Mouse (Mus musculus): ENCODE results near the gene Ppp1r3f. TPM values are rescaled to one million over a fixed set of nuclear protein-coding genes. Genes with fewer than 3 reads are reported as not detected.
A peak's percentile ranks its signal among the peaks of the same experiment; 100 is the strongest.

Ppp1r3f gene
- 1.4 and 2.2 TPM in 2 replicates for polyA plus RNA-seq (2016; fragmentation: Nextera tagmentation; extraction: Ambion mirVana)

- Histone ChIP-seq H3K9me3 (peaks cover 13% of the 10 kb centered on the region; the same call in 1 of the 2 replicates), H3K4me1 (peaks cover 19% of the 10 kb centered on the region), H3K36me3 (replicated peaks) (no peaks in the 10 kb centered on the region), H3K27ac (replicated peaks) (peak within 1 kb of the TSS; percentile 95), H3K27me3 (replicated peaks; ENCODE audit: low read depth, poor library complexity, severe bottlenecking) (no peaks in the 10 kb centered on the region), H3K4me3 (peak within 1 kb of the TSS; percentile 68)
- peak; percentile 93 for DNase-seq (ENCODE audit: low spot score)
- 29% methylated on average over 65 of the region's 65 CpGs for WGBS
Observed at GRCm38 (mm10) chrX:7574087-7574884, at the start of gene Ppp1r3f. Ppp1r3f (minus strand) TSS chrX:7574283.

GRCm38 (mm10) chrX:7617889-7618551 is 43.9 kb upstream of the Ppp1r3f start:
- Histone ChIP-seq H3K36me3 (replicated peaks) (no peaks in the 10 kb centered on the region), H3K9me3 (no peaks in the 10 kb centered on the region), H3K27me3 (replicated peaks; ENCODE audit: low read depth, poor library complexity, severe bottlenecking) (no peaks in the 10 kb centered on the region), H3K4me1 (no peaks in the 10 kb centered on the region), H3K27ac (replicated peaks) (no peak overlapping the region), H3K4me3 (no peak overlapping the region)
- WGBS = 84% methylated on average over 12 of the region's 12 CpGs
- DNase-seq (ENCODE audit: low spot score) = no peak

GRCm38 (mm10) chrX:7610536-7611258 is 36.6 kb upstream of the Ppp1r3f start:
- WGBS = 20% methylated on average over 26 of the region's 26 CpGs
- no peaks in the 10 kb centered on the region for H3K36me3 ChIP-seq (replicated peaks)
- H3K4me1 ChIP-seq = no peaks in the 10 kb centered on the region
- H3K27ac ChIP-seq (replicated peaks) = no peak overlapping the region
- no peaks in the 10 kb centered on the region for H3K9me3 ChIP-seq
- peak overlapping the region; percentile 54 for H3K4me3 ChIP-seq
- DNase-seq (ENCODE audit: low spot score) = peak; percentile 15
- H3K27me3 ChIP-seq (replicated peaks; ENCODE audit: low read depth, poor library complexity, severe bottlenecking) = peaks cover 29% of the 10 kb centered on the region

GRCm38 (mm10) chrX:7610035-7610434 is 36.0 kb upstream of the Ppp1r3f start:
- peak overlapping the region; percentile 54 for H3K4me3 ChIP-seq
- H3K4me1 ChIP-seq = no peaks in the 10 kb centered on the region
- H3K9me3 ChIP-seq = no peaks in the 10 kb centered on the region
- no peak overlapping the region for H3K27ac ChIP-seq (replicated peaks)
- no peaks in the 10 kb centered on the region for H3K36me3 ChIP-seq (replicated peaks)
- H3K27me3 ChIP-seq (replicated peaks; ENCODE audit: low read depth, poor library complexity, severe bottlenecking) = peaks cover 29% of the 10 kb centered on the region
- DNase-seq (ENCODE audit: low spot score) = no peak
- 22% methylated on average over 21 of the region's 21 CpGs for WGBS

GRCm38 (mm10) chrX:7606783-7607182 is 32.7 kb upstream of the Ppp1r3f start, which contains the start of gene Cacna1f:
Cacna1f (plus strand) TSS chrX:7607083.
- 70% methylated on average over 6 of the region's 6 CpGs for WGBS
- peaks cover 29% of the 10 kb centered on the region for H3K27me3 ChIP-seq (replicated peaks; ENCODE audit: low read depth, poor library complexity, severe bottlenecking)
- DNase-seq (ENCODE audit: low spot score) = no peak

GRCm38 (mm10) chrX:7605575-7605941 is 31.5 kb upstream of the Ppp1r3f start:
- peaks cover 3% of the 10 kb centered on the region; the same call in 1 of the 2 replicates for H3K4me1 ChIP-seq
- 49% methylated on average over 8 of the region's 8 CpGs for WGBS
- no peak overlapping the region for H3K4me3 ChIP-seq
- H3K27ac ChIP-seq (replicated peaks) = no peak overlapping the region
- DNase-seq (ENCODE audit: low spot score) = no peak
- H3K36me3 ChIP-seq (replicated peaks) = 0 out of 2 replicates have a peak, but pooled peaks cover 3% of the 10 kb centered on the region
- peaks cover 17% of the 10 kb centered on the region for H3K27me3 ChIP-seq (replicated peaks; ENCODE audit: low read depth, poor library complexity, severe bottlenecking)
- H3K9me3 ChIP-seq = no peaks in the 10 kb centered on the region

More at GRCm38 (mm10) chrX:7606783-7607182, 32.7 kb upstream of the Ppp1r3f start, which contains the start of gene Cacna1f:
- Histone ChIP-seq H3K27ac (replicated peaks) (no peak within 1 kb of the TSS), H3K4me3 (no peak within 1 kb of the TSS), H3K9me3 (no peaks in the 10 kb centered on the region), H3K36me3 (replicated peaks) (0 out of 2 replicates have a peak, but pooled peaks cover 3% of the 10 kb centered on the region), H3K4me1 (peaks cover 3% of the 10 kb centered on the region; the same call in 1 of the 2 replicates)

- peak within 1 kb of the TSS; percentile 72 for H3K27ac ChIP-seq (replicated peaks)
- peak; percentile 85 for DNase-seq (ENCODE audit: low spot score)
Observed at GRCm38 (mm10) chrX:7604879-7605574, 30.9 kb upstream of the Ppp1r3f start, which contains the start of gene Ccdc22. Ccdc22 (minus strand) TSS chrX:7605517.

GRCm38 (mm10) chrX:7604004-7604403 is 29.9 kb upstream of the Ppp1r3f start:
- H3K4me3 ChIP-seq = peak overlapping the region; percentile 58; the same call in 1 of the 2 replicates
- WGBS = 90% methylated on average over 7 of the region's 7 CpGs
- peaks cover 18% of the 10 kb centered on the region for H3K36me3 ChIP-seq (replicated peaks)

More at GRCm38 (mm10) chrX:7604879-7605574, 30.9 kb upstream of the Ppp1r3f start, which contains the start of gene Ccdc22:
- H3K27me3 ChIP-seq (replicated peaks; ENCODE audit: low read depth, poor library complexity, severe bottlenecking) = peaks cover 12% of the 10 kb centered on the region
- H3K36me3 ChIP-seq (replicated peaks) = peaks cover 8% of the 10 kb centered on the region
- H3K9me3 ChIP-seq = no peaks in the 10 kb centered on the region
- 18% methylated on average over 28 of the region's 28 CpGs for WGBS
- peaks cover 3% of the 10 kb centered on the region; the same call in 1 of the 2 replicates for H3K4me1 ChIP-seq
- peak within 1 kb of the TSS; percentile 58 for H3K4me3 ChIP-seq

GRCm38 (mm10) chrX:7595371-7595770 is 21.3 kb upstream of the Ppp1r3f start:
- H3K27ac ChIP-seq (replicated peaks) = no peak overlapping the region
- H3K9me3 ChIP-seq = no peaks in the 10 kb centered on the region
- 92% methylated on average over 9 of the region's 9 CpGs for WGBS
- H3K36me3 ChIP-seq (replicated peaks) = peaks cover 92% of the 10 kb centered on the region
- no peaks in the 10 kb centered on the region for H3K27me3 ChIP-seq (replicated peaks; ENCODE audit: low read depth, poor library complexity, severe bottlenecking)
- H3K4me3 ChIP-seq = no peak overlapping the region
- DNase-seq (ENCODE audit: low spot score) = no peak
- no peaks in the 10 kb centered on the region for H3K4me1 ChIP-seq

More at GRCm38 (mm10) chrX:7604004-7604403, 29.9 kb upstream of the Ppp1r3f start:
- peaks cover 5% of the 10 kb centered on the region; the same call in 1 of the 2 replicates for H3K27me3 ChIP-seq (replicated peaks; ENCODE audit: low read depth, poor library complexity, severe bottlenecking)
- H3K9me3 ChIP-seq = no peaks in the 10 kb centered on the region
- no peak for DNase-seq (ENCODE audit: low spot score)
- peaks cover 3% of the 10 kb centered on the region; the same call in 1 of the 2 replicates for H3K4me1 ChIP-seq
- H3K27ac ChIP-seq (replicated peaks) = no peak overlapping the region

- no peaks in the 10 kb centered on the region for H3K4me1 ChIP-seq
- no peaks in the 10 kb centered on the region for H3K27me3 ChIP-seq (replicated peaks; ENCODE audit: low read depth, poor library complexity, severe bottlenecking)
- H3K27ac ChIP-seq (replicated peaks) = no peak overlapping the region
- no peaks in the 10 kb centered on the region for H3K9me3 ChIP-seq
- no peak for DNase-seq (ENCODE audit: low spot score)
- H3K36me3 ChIP-seq (replicated peaks) = peaks cover 21% of the 10 kb centered on the region
- 90% methylated on average over 4 of the region's 5 CpGs for WGBS
- H3K4me3 ChIP-seq = no peak overlapping the region
Observed at GRCm38 (mm10) chrX:7586356-7586755, 12.3 kb upstream of the Ppp1r3f start.

- H3K9me3 ChIP-seq = no peaks in the 10 kb centered on the region
- H3K27ac ChIP-seq (replicated peaks) = no peak overlapping the region
- no peak for DNase-seq (ENCODE audit: low spot score)
- H3K4me1 ChIP-seq = no peaks in the 10 kb centered on the region
- no peak overlapping the region for H3K4me3 ChIP-seq
- no peaks in the 10 kb centered on the region for H3K27me3 ChIP-seq (replicated peaks; ENCODE audit: low read depth, poor library complexity, severe bottlenecking)
- H3K36me3 ChIP-seq (replicated peaks) = peaks cover 5% of the 10 kb centered on the region
- WGBS = 92% methylated on average over 11 of the region's 11 CpGs
Observed at GRCm38 (mm10) chrX:7583881-7584280, 9.8 kb upstream of the Ppp1r3f start.

All from embryonic facial prominence, embryonic 10.5 days (tissue).